ENCODE assay signal across 15 mouse cellular contexts in genomic region chr7:63930132-63930531, GRCm38 (mm10). TPM values are rescaled to one million over a fixed set of nuclear protein-coding genes. Genes with fewer than 3 reads are reported as not detected.
A peak's percentile ranks its signal among the peaks of the same experiment; 100 is the strongest.
DNase-seq lines count a peak whose midpoint lies in the region; ATAC-seq and TF ChIP-seq lines count a peak whose summit lies in the region.
"Had no signal": no experiment of that assay in that cellular context is flagged by ENCODE, and none has a peak within 500 bp of the region (broad histone marks: within the 10 kb centered on the region; RNA-seq: fewer than 3 reads in every experiment).

No protein-coding gene starts in this region.

- WGBS in lung, postnatal 0 days: 80% methylated on average over 3 of the region's 3 CpGs

- peaks cover 72% of the 10 kb centered on the region for H3K79me2 ChIP-seq in MEL (ENCODE audit: control insufficient read depth, insufficient read depth, low read length, poor library complexity)

- DNase-seq in lung, postnatal 0 days (ENCODE audit: low spot score): peak; percentile 60
- DNase-seq in lung, postnatal 25 days (ENCODE audit: low spot score): no peak
- DNase-seq in MEL (ENCODE audit: low read depth, low spot score): peak; percentile 86
- peak; percentile 66 for DNase-seq in thymus, postnatal 14 days
- no peak for DNase-seq in cerebellum, postnatal 4 days (ENCODE audit: low spot score in 2 of 2)
- no peak for DNase-seq in embryo, embryonic 11 days
- no peak for DNase-seq in frontal cortex, adult 2 months (ENCODE audit: extremely low spot score in 1 of 2, low spot score in 1 of 2)
- DNase-seq: cerebellum, adult 8-10 months had no signal

- H3K27me3 ChIP-seq in lung, postnatal 0 days (replicated peaks; ENCODE audit: insufficient read depth, low read length): no peaks in the 10 kb centered on the region
- no peaks in the 10 kb centered on the region for H3K27me3 ChIP-seq in MEL (ENCODE audit: control insufficient read depth in 1 of 2, insufficient read depth in 2 of 2, low read length in 2 of 2)
- H3K27me3 ChIP-seq: embryonic facial prominence, embryonic 12.5 days; forebrain, embryonic 15.5 days had no signal

- no peak overlapping the region for H3K9ac ChIP-seq in lung, postnatal 0 days (replicated peaks; ENCODE audit: low read depth)
- peak overlapping the region; percentile 24; the same call in 1 of the 2 replicates for H3K9ac ChIP-seq in MEL (ENCODE audit: control insufficient read depth, low read depth, low read length, poor library complexity, severe bottlenecking)
- H3K9ac ChIP-seq: embryonic facial prominence, embryonic 12.5 days; forebrain, embryonic 15.5 days had no signal

- H3K4me2 ChIP-seq in lung, postnatal 0 days (replicated peaks; ENCODE audit: low read depth, low read length): no peak overlapping the region
- H3K4me2 ChIP-seq: embryonic facial prominence, embryonic 12.5 days; forebrain, embryonic 15.5 days had no signal

- H3K9me3 ChIP-seq in lung, postnatal 0 days (ENCODE audit: low read length): no peaks in the 10 kb centered on the region
- H3K9me3 ChIP-seq in MEL (replicated peaks; ENCODE audit: insufficient read depth, low read length): no peaks in the 10 kb centered on the region
- H3K9me3 ChIP-seq: embryonic facial prominence, embryonic 12.5 days; forebrain, embryonic 15.5 days had no signal

- peaks cover 18% of the 10 kb centered on the region for H3K4me1 ChIP-seq in lung, postnatal 0 days (ENCODE audit: insufficient read depth, low read depth, low read length)
- H3K4me1 ChIP-seq in MEL (ENCODE audit: control insufficient read depth in 1 of 2, insufficient read depth in 2 of 2, low read length in 2 of 2): peaks cover 51 to 57% of the 10 kb centered on the region in 2 experiments

- H3K36me3 ChIP-seq in lung, postnatal 0 days (ENCODE audit: insufficient read depth, low read length): no peaks in the 10 kb centered on the region
- peaks cover 0 to 47% of the 10 kb centered on the region in 2 experiments; a peak in 2 of 4 replicates for H3K36me3 ChIP-seq in MEL (ENCODE audit: control insufficient read depth in 1 of 2, insufficient read depth in 2 of 2, low read length in 2 of 2)
- H3K36me3 ChIP-seq: embryonic facial prominence, embryonic 12.5 days; forebrain, embryonic 15.5 days had no signal

- ATAC-seq in lung, postnatal 0 days: no peak
- ATAC-seq in inflammation-experienced regulatory T-cells, adult 6 months: peak; percentile 65
- ATAC-seq: forebrain, embryonic 15.5 days had no signal

- H3K27ac ChIP-seq in lung, postnatal 0 days (ENCODE audit: low read length): no peak overlapping the region
- H3K27ac ChIP-seq in MEL (ENCODE audit: control insufficient read depth, low read depth, low read length): peak overlapping the region; percentile 63
- H3K27ac ChIP-seq: embryonic facial prominence, embryonic 12.5 days; forebrain, embryonic 15.5 days had no signal

- no peak for TF ChIP-seq RAD21 in MEL (IDR thresholded peaks at IDR 0.05; ENCODE audit: low read depth, low read length)

- no peak overlapping the region for H3K4me3 ChIP-seq in lung, postnatal 0 days (ENCODE audit: low read depth, low read length)
- H3K4me3 ChIP-seq in MEL (ENCODE audit: control insufficient read depth in 1 of 2, insufficient read depth in 1 of 2, low read depth in 2 of 2, low read length in 2 of 2): no peak overlapping the region
- H3K4me3 ChIP-seq: embryonic facial prominence, embryonic 12.5 days; forebrain, embryonic 15.5 days had no signal

- no peak for TF ChIP-seq CTCF in lung, postnatal 0 days (IDR thresholded peaks at IDR 0.05)
- TF ChIP-seq CTCF in MEL (IDR thresholded peaks at IDR 0.05 in 2 of 3, conservative IDR thresholded peaks at IDR 0.05 in 1 of 3; ENCODE audit: control insufficient read depth in 1 of 3, insufficient read depth in 1 of 3, low read depth in 2 of 3, low read length in 3 of 3, poor library complexity in 1 of 3, severe bottlenecking in 1 of 3): no peak

- TF ChIP-seq EP300 in lung, postnatal 0 days (IDR thresholded peaks at IDR 0.05): no peak
- no peak for TF ChIP-seq EP300 in MEL (IDR thresholded peaks at IDR 0.05; ENCODE audit: low read depth in 1 of 2, low read length in 2 of 2)

- TF ChIP-seq POLR2A in MEL (IDR thresholded peaks at IDR 0.05; ENCODE audit: control insufficient read depth in 1 of 2, insufficient read depth in 1 of 2, low read depth in 1 of 2, low read length in 2 of 2, poor library complexity in 1 of 2): no peak

TF ChIP-seq in MEL, 35 proteins besides CTCF, POLR2A, EP300 and RAD21:
- TF ChIP-seq SMC3 (IDR thresholded peaks at IDR 0.05; ENCODE audit: low read depth, low read length) (no peak), MXI1 (IDR thresholded peaks at IDR 0.05; ENCODE audit: low read depth, low read length) (no peak), ELF1 (IDR thresholded peaks at IDR 0.05; ENCODE audit: low read depth, low read length) (0 out of 2 replicates have a peak, but pooled peaks have one; percentile 27), TBP (IDR thresholded peaks at IDR 0.05; ENCODE audit: low read depth, low read length) (0 out of 2 replicates have a peak, but pooled peaks have one; percentile 23), HCFC1 (IDR thresholded peaks at IDR 0.05; ENCODE audit: low read depth, low read length) (peak; percentile 34; the same call in 1 of the 2 replicates)

RNA-seq across cellular contexts. Expression of gene Klf13, which starts 8.6 kb away (rescaled TPM):
- polyA plus RNA-seq in lung, postnatal 0 days (2015; fragmentation: Nextera tagmentation; extraction: Ambion mirVana): 78.2 and 89.0 TPM in 2 replicates
- 20.5 and 21.6 TPM in 2 replicates for total RNA-seq in MEL (2012; rRNA removed)
- polyA plus RNA-seq in MEL (2012; ENCODE audit: insufficient read depth in 1 of 2, insufficient read length in 2 of 2, low read depth in 1 of 2, low replicate concordance in 2 of 2, missing spikeins in 1 of 2): 100 to 1,000 TPM in 1 of 2 experiments, 10 to 100 TPM in 1; 26.9 to 118 TPM
- 100 to 1,000 TPM; 125 to 194 (median 163) TPM for polyA plus RNA-seq in inflammation-experienced regulatory T-cells, adult 6 months (2017; shearing (Covaris generic))
- polyA plus RNA-seq in frontal cortex, adult 2 months (2012; rRNA removed): 57.6 and 60.4 TPM in 2 replicates

RNA-seq across cellular contexts. Expression of gene E030018B13Rik, which starts 13.5 kb away (rescaled TPM):
- polyA plus RNA-seq in lung, postnatal 0 days (2015; fragmentation: Nextera tagmentation; extraction: Ambion mirVana): 0.18 and 0.27 TPM in 2 replicates
- total RNA-seq in MEL (2012; rRNA removed): not detected in 2 replicates
- polyA plus RNA-seq in MEL (2012; ENCODE audit: insufficient read depth in 1 of 2, insufficient read length in 2 of 2, low read depth in 1 of 2, low replicate concordance in 2 of 2, missing spikeins in 1 of 2): under 1 TPM in 1 of 2 experiments, not detected in 1; 0.07 TPM
- polyA plus RNA-seq in inflammation-experienced regulatory T-cells, adult 6 months (2017; shearing (Covaris generic)): under 1 TPM in 1 of 3 experiments, not detected in 2; 0.62 TPM
- polyA plus RNA-seq in frontal cortex, adult 2 months (2012; rRNA removed): not detected in 2 replicates
- total RNA-seq: adrenal gland, postnatal 4 days; heart, adult 8-10 months; left cerebral cortex, postnatal 14 days had no signal
- polyA plus RNA-seq: embryonic facial prominence, embryonic 12.5 days; lung, embryonic 16.5 days had no signal

Comparison
In these comparisons a context has a peak if more than half of its experiments do, and no peak if none do; other contexts are left out.
1. DNase-seq: peak in lung, postnatal 0 days (single experiment), MEL (single experiment) and thymus, postnatal 14 days (single experiment); none in lung, postnatal 25 days (single experiment), cerebellum, postnatal 4 days (0 of 2), embryo, embryonic 11 days (single experiment) and frontal cortex, adult 2 months (0 of 2).